Mouse (Mus musculus): ENCODE results near the gene Mpo.

Gene Mpo

DNA sequence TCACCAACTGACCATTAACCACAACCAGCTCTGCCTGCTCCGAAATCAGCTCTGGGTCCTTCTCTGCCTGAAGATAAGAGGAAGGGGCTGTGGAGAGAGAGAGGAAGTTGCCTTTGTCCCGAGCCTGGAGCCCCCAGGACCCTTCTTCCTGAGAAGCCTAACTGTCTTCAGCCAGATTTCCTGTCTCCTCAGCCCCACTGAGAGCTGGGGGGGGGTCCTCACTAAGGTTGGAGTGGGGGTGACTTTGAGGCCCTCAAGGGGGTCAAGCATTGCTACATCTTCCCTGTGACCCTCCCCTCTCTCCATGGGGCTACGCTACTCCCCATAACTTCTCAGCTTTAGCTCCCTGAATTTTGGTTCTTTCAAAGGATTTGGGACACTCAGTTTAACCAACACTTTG lies at the start of gene Mpo:
Gene Mpo, plus strand, starts transcription at position 122 of the 400 bp plus-strand sequence.
- no peak for DNase-seq (ENCODE audit: low spot score)

GRCm38 (mm10) chr11:87743691-87744090 lies 49.7 kb upstream of the Mpo start:
- DNase-seq (ENCODE audit: low spot score) = no peak

GRCm38 (mm10) chr11:87744964-87745363 lies 48.4 kb upstream of the Mpo start:
- DNase-seq (ENCODE audit: low spot score) = no peak

DNA sequence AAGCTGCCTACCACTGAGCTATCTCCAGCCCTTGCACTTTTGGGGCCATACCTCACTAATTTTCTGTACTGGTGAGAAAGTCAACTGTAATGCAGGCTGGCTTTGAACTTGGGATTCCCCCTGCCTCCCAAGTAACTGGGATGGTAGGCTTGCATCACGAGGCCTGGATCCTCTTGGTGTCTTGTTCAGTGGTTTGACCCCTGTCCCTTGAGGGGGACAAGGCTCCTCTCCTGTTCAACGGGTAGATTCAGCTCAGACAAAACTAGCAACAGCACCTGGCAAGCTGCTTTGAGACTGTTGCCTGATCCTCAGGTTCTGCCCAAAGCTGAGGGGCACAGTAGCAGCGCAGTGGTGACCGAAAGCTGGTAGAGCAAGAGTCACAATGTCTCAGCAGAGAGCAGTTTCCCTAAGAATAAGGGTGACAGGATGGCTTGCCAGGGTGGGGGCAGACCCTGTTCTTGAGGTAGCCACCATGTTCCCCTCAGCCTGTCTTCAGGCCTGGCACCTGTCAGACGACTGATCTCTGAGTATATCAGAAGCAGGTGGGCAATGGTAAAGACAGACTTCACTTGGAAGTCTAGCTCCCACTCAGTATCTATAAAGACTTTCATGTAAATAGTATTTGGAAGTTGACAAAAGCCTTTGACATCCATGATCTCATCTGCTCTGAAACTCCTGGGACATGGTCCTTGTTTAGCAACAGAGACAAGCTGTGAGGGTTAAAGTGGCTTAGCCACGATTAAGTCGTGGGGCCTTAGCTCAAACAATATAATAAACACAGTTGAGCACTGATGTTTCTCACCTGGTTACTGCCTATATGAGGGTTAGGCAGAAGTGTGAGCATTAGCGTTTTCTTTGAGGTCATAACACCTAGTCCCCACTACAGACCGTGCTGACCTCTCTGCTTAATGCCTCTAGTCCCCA lies 47.5 kb upstream of the Mpo start:
- DNase-seq (ENCODE audit: low spot score) = no peak

- no peak for DNase-seq (ENCODE audit: low spot score)
Observed at GRCm38 (mm10) chr11:87747312-87747711, 46.1 kb upstream of the Mpo start.

DNA sequence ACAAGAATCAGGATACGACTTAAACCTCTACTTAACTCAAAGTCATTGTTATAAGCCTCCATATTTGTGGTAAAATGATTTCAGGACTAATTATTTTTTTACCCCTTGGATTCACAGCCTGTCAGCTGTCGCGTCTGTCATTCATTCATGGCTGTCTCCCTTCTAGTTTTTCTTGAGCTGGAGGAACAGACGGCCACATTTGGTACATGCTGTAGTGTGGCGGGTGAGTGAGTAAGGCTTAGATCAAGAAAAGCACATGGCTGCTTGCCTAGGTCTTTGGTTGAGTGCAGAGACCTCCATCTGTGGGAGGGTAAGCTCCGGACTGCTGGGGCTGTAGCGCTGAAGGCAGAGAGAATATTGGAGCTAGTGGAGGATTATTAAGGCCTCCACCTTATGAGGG lies 45.7 kb upstream of the Mpo start:
- DNase-seq (ENCODE audit: low spot score) = no peak

- DNase-seq (ENCODE audit: low spot score) = peak; percentile 44
Observed at GRCm38 (mm10) chr11:87748132-87749119, 45.0 kb upstream of the Mpo start.

GRCm38 (mm10) chr11:87749192-87750042 lies 44.0 kb upstream of the Mpo start:
- peak; percentile 37 for DNase-seq (ENCODE audit: low spot score)

GRCm38 (mm10) chr11:87750043-87750421 lies 43.3 kb upstream of the Mpo start:
- no peak for DNase-seq (ENCODE audit: low spot score)

DNA sequence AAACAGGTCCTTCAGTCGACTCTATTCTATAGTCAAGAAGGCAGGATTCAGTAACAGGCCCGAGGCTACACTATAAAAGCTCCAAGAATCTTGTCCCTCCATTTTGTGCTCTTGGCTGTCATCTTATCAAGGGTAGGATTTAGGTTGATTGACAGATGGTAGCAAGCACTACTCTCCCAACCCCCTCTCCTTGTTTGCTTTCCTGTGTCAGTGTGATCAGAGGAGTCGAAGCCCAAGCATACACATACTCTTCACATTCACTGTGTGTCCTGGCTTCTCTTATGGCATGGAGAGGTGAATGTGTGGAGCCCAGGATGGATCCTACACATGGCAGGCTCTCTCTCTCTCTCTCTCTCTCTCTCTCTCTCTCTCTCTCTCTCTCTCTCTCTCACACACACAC lies 42.9 kb upstream of the Mpo start:
- DNase-seq (ENCODE audit: low spot score) = no peak

- DNase-seq (ENCODE audit: low spot score) = no peak
Observed at GRCm38 (mm10) chr11:87751031-87751430, 42.4 kb upstream of the Mpo start.

DNA sequence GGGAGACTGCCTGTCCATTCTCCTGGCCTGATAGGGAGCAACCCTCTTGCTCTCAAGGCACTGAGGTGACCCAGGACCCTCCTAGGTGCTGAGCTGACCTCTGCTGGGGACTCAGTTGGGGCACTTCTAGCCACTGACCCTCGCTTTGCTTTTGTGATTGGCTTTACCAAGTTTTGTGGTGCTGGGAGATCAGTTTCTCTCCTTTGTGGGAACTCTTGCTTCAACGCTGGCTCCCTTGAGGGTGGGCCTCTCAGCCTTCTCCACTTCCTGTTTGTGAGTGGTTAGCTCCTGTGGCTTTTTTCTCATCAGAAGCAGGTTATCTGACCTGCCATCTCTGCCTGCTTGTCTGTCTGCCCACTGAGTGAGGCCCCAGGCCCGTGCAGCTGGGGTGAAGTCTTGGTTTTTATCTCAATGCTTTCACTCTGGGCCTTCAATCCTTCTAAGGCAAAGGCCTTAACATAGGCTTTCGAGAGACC lies 41.9 kb upstream of the Mpo start:
- no peak for DNase-seq (ENCODE audit: low spot score)

DNA sequence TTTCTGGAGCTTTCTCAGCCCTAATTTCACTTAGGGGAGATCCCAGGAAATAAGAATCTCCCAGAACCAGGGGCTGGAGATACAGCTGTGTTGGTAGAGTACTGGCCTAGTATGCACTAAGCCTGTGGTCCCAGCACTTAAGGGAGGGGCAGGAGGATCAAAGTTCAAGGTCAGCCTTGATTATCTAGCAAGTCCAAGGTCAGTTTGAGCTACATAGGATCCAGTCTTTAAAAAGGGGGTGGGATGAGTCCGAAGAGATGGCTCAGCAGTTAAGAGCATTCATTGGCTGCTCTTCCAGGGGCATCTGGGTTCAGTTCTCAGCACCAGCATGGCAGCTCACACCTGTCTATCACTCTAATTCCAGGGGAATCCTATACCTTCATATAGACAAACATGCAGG lies 41.1 kb upstream of the Mpo start:
- DNase-seq (ENCODE audit: low spot score) = no peak

- no peak for DNase-seq (ENCODE audit: low spot score)
Observed at GRCm38 (mm10) chr11:87753255-87753654, 40.1 kb upstream of the Mpo start.

DNA sequence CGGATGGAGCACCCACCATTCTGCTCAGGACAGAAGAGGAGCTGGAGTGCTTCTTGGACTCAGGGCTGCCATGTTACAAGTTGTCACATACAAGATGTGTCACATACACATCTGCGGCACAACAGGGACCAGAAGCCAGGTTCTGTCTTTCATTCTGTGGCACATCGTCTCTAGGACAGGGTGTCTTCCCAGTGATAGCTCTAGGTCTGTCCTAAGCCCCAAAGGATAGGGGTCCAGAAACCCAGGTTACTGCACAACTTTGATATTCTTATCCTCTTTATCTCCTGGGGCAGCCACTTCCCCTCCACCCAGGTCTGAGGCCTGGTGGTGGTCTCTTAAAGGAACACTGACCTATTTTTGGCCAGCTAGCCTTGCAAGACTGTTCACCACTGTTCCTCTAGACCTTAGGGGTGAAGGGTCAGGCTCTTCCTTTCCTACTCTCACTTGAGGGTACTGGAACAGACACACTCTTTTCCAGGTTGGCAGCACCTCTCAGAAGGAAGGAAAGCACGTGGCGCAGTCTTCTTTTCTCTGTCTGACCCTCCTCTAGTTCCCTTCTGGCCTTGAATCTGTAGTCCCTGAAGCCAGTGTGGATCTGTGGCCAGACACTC lies 39.4 kb upstream of the Mpo start:
- DNase-seq (ENCODE audit: low spot score) = no peak

GRCm38 (mm10) chr11:87754603-87755002 lies 38.8 kb upstream of the Mpo start:
- no peak for DNase-seq (ENCODE audit: low spot score)

GRCm38 (mm10) chr11:87755360-87756017 lies 37.9 kb upstream of the Mpo start:
- DNase-seq (ENCODE audit: low spot score) = peak; percentile 40

DNA sequence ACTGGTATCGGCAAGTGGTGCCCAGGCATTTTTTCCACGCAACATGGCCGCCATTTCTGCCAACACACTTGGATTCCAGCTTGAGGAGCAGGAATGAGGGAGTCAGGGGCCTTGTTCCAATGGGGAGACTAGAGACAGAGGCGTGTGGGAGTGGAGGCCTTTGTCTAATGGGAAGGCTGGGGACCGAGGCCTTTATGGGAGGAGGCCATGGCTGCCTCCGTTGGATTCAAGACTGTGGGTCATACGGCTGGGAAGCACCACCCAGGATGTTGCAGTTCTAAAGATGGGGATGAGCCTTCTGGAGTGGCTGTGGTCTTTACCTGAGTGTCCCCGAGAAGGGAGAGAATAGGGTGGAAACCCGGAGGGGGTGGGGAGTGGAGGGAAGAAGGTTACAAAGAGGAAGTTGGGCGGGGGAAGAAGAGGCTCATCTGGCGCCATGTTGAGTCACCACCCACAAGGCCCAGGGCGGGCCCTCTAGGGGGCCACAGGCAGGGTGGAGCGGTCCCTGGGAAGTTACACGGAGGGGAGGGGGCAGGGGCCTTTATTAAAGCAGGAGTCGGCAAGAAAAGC lies 37.0 kb upstream of the Mpo start:
- DNase-seq (ENCODE audit: low spot score) = no peak

DNA sequence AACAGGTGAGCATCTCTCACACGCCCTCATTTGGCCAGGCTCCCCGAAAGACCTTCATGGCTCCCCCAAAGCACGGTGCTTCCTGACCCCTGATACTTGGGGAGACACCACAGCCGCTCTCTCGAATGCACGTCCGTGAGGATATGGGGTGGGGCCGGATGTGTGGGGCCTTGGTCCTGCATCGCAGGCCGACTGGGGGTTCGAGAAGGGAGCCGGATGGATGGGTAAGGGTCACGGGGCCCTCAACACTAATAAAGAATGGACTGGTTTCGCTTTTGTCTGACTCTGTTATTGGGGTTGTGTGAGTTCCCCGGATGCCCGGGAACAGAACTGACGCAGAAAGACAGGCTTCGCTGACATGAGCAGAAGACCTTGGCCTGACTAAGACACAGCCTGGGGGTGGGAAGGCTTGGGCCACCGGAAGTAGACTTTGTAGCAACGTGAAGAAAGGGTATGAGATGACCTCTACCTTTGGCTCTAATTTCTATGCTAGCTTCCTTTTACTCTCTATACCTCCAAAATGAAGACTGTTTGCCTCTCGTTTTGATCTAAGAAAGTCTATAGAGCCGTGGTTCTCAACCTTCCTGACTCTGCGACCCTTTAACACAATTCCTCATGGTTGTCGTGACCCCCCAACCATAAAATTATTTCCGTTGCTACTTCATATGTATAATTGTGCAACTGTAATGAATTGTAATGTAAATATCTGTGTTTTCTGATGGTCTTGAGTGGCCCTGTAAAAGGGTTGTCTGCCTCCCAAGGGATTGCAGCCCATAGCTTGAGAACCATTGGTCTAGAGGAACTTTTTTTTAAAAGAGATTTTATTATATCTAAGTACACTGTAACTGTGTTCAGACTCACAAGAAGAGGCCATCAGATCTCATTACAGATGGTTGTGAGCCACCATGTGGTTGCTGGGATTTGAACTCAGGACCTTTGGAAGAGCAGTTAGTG lies 36.1 kb upstream of the Mpo start:
- DNase-seq (ENCODE audit: low spot score) = no peak
